Comparison of ENCODE assay signal across 10 mouse cellular contexts in genomic region chr8:46651872-46652271, GRCm38 (mm10). TPM values are rescaled to one million over a fixed set of nuclear protein-coding genes. Genes with fewer than 3 reads are reported as not detected.
DNase-seq lines count a peak whose midpoint lies in the region; ATAC-seq lines count a peak whose summit lies in the region.
"Had no signal": no experiment of that assay in that cellular context is flagged by ENCODE, and none has a peak within 500 bp of the region (broad histone marks: within the 10 kb centered on the region; RNA-seq: fewer than 3 reads in every experiment).

No protein-coding gene starts in this region.

- no peak overlapping the region for H3K9ac ChIP-seq in hindbrain, embryonic 16.5 days (ENCODE audit: low read depth, low read length)
- H3K9ac ChIP-seq in hindbrain, embryonic 11.5 days (ENCODE audit: low read depth, low read length), result no peak overlapping the region
- H3K9ac ChIP-seq: forebrain, postnatal 0 days had no signal

- H3K27me3 ChIP-seq in hindbrain, embryonic 16.5 days (replicated peaks; ENCODE audit: control insufficient read depth, insufficient read depth, low read length), result no peaks in the 10 kb centered on the region
- no peaks in the 10 kb centered on the region for H3K27me3 ChIP-seq in hindbrain, embryonic 11.5 days (ENCODE audit: control insufficient read depth, insufficient read depth, low read length)

- no peaks in the 10 kb centered on the region for H3K36me3 ChIP-seq in hindbrain, embryonic 16.5 days (ENCODE audit: control insufficient read depth, insufficient read depth, low read length)
- H3K36me3 ChIP-seq in hindbrain, embryonic 11.5 days (ENCODE audit: control insufficient read depth, insufficient read depth, low read length), result no peaks in the 10 kb centered on the region

- DNase-seq in hindbrain, embryonic 11.5 days (ENCODE audit: low spot score), result no peak
- DNase-seq in NIH3T3 (ENCODE audit: low read depth), result peak; percentile 20
- peak; percentile 64 for DNase-seq in induced T-regulatory cell, adult 2 months (ENCODE audit: low read depth)
- DNase-seq in lung, postnatal 36 days, result peak; percentile 55
- no peak for DNase-seq in layer of hippocampus, postnatal 10 days (ENCODE audit: low spot score in 2 of 2)
- DNase-seq in cerebellum, postnatal 10 days, result no peak
- no peak for DNase-seq in thymus, postnatal 14 days
- DNase-seq: forebrain, postnatal 0 days had no signal

- no peak overlapping the region for H3K27ac ChIP-seq in hindbrain, embryonic 16.5 days (ENCODE audit: low read depth, low read length)
- H3K27ac ChIP-seq in hindbrain, embryonic 11.5 days (ENCODE audit: low read depth, low read length), result no peak overlapping the region

- WGBS in hindbrain, embryonic 16.5 days, result 79% methylated on average over 9 of the region's 9 CpGs
- WGBS in hindbrain, embryonic 11.5 days, result 84% methylated on average over 9 of the region's 9 CpGs

- H3K9me3 ChIP-seq in hindbrain, embryonic 16.5 days (ENCODE audit: control insufficient read depth, low read length), result no peaks in the 10 kb centered on the region
- H3K9me3 ChIP-seq in hindbrain, embryonic 11.5 days (ENCODE audit: control insufficient read depth, low read length), result no peaks in the 10 kb centered on the region

- no peak overlapping the region for H3K4me3 ChIP-seq in hindbrain, embryonic 16.5 days (ENCODE audit: low read length)
- H3K4me3 ChIP-seq in hindbrain, embryonic 11.5 days (ENCODE audit: low read depth, low read length), result no peak overlapping the region

- H3K4me1 ChIP-seq in hindbrain, embryonic 16.5 days (ENCODE audit: control insufficient read depth, insufficient read depth, low read depth, low read length), result no peaks in the 10 kb centered on the region
- H3K4me1 ChIP-seq in hindbrain, embryonic 11.5 days (replicated peaks; ENCODE audit: control insufficient read depth, insufficient read depth, low read length), result no peaks in the 10 kb centered on the region

- no peak overlapping the region for H3K4me2 ChIP-seq in hindbrain, embryonic 16.5 days (ENCODE audit: low read length)
- no peak overlapping the region for H3K4me2 ChIP-seq in hindbrain, embryonic 11.5 days (replicated peaks; ENCODE audit: low read depth, low read length)

- peak; percentile 54; the same call in 1 of the 2 replicates for ATAC-seq in hindbrain, embryonic 16.5 days
- ATAC-seq in hindbrain, embryonic 11.5 days (ENCODE audit: low FRiP score), result no peak
- ATAC-seq: forebrain, postnatal 0 days; intestine, postnatal 0 days had no signal

RNA-seq across cellular contexts. Expression of gene Casp3, which starts 34.8 kb away (rescaled TPM):
- polyA plus RNA-seq in hindbrain, embryonic 16.5 days (2015; fragmentation: Nextera tagmentation; extraction: Ambion mirVana), result 213 and 225 TPM in 2 replicates
- polyA plus RNA-seq in hindbrain, embryonic 11.5 days (2014; fragmentation: Nextera tagmentation; extraction: Ambion mirVana), result 134 and 171 TPM in 2 replicates
- 10 to 100 TPM; 59.2 to 59.7 TPM for total RNA-seq in layer of hippocampus, postnatal 10 days (2021)

RNA-seq across cellular contexts. Expression of gene Primpol, which starts 34.9 kb away (rescaled TPM):
- polyA plus RNA-seq in hindbrain, embryonic 16.5 days (2015; fragmentation: Nextera tagmentation; extraction: Ambion mirVana), result 6.5 and 9.3 TPM in 2 replicates
- polyA plus RNA-seq in hindbrain, embryonic 11.5 days (2014; fragmentation: Nextera tagmentation; extraction: Ambion mirVana), result 9.3 and 10.0 TPM in 2 replicates
- total RNA-seq in layer of hippocampus, postnatal 10 days (2021), result 1 to 10 TPM; 4.3 to 4.6 TPM

Comparison
In these comparisons a context has a peak if more than half of its experiments do, and no peak if none do; other contexts are left out.
1. DNase-seq: peak in NIH3T3 (single experiment), induced T-regulatory cell, adult 2 months (single experiment) and lung, postnatal 36 days (single experiment); none in hindbrain, embryonic 11.5 days (single experiment), layer of hippocampus, postnatal 10 days (0 of 2), cerebellum, postnatal 10 days (0 of 2) and thymus, postnatal 14 days (single experiment).